ENCODE assay signal across 9 mouse cellular contexts in genomic region chr12:82166101-82166571, GRCm38 (mm10). TPM values are rescaled to one million over a fixed set of nuclear protein-coding genes. Genes with fewer than 3 reads are reported as not detected.
DNase-seq lines count a peak whose midpoint lies in the region; ATAC-seq and TF ChIP-seq lines count a peak whose summit lies in the region.
"Had no signal": no experiment of that assay in that cellular context is flagged by ENCODE, and none has a peak within 500 bp of the region (broad histone marks: within the 10 kb centered on the region; RNA-seq: fewer than 3 reads in every experiment).

No protein-coding gene starts in this region.

- H3K9ac ChIP-seq in kidney, postnatal 0 days (ENCODE audit: low read depth, low read length): no peak overlapping the region
- no peak overlapping the region for H3K9ac ChIP-seq in lung, embryonic 15.5 days
- H3K9ac ChIP-seq: liver, embryonic 14.5 days had no signal

- peak overlapping the region; percentile 29 for H3K4me2 ChIP-seq in kidney, postnatal 0 days (ENCODE audit: low read length)
- peak overlapping the region; percentile 32 for H3K4me2 ChIP-seq in lung, embryonic 15.5 days

- no peaks in the 10 kb centered on the region for H3K36me3 ChIP-seq in kidney, postnatal 0 days (ENCODE audit: insufficient read depth, low read length)
- no peaks in the 10 kb centered on the region for H3K36me3 ChIP-seq in forebrain, embryonic 10.5 days (replicated peaks)
- H3K36me3 ChIP-seq in lung, embryonic 15.5 days: no peaks in the 10 kb centered on the region

- ATAC-seq in kidney, postnatal 0 days (replicated peaks; ENCODE audit: low FRiP score, low read depth): no peak
- no peak for ATAC-seq in lung, embryonic 15.5 days (ENCODE audit: borderline replicate concordance, extremely low read depth, low FRiP score, low TSS enrichment)
- ATAC-seq in erythroblast, adult 5-6 weeks (replicated peaks; ENCODE audit: low FRiP score, poor library complexity, severe bottlenecking): no peak

- H3K27me3 ChIP-seq in kidney, postnatal 0 days (ENCODE audit: insufficient read depth, low read length): no peaks in the 10 kb centered on the region
- no peaks in the 10 kb centered on the region for H3K27me3 ChIP-seq in forebrain, embryonic 10.5 days (ENCODE audit: poor library complexity, severe bottlenecking)
- no peaks in the 10 kb centered on the region for H3K27me3 ChIP-seq in lung, embryonic 15.5 days

- no peak overlapping the region for H3K27ac ChIP-seq in kidney, postnatal 0 days
- H3K27ac ChIP-seq in forebrain, embryonic 10.5 days: peak overlapping the region; percentile 77
- H3K27ac ChIP-seq in lung, embryonic 15.5 days: no peak overlapping the region
- H3K27ac ChIP-seq: liver, embryonic 14.5 days had no signal

- H3K4me1 ChIP-seq in kidney, postnatal 0 days (replicated peaks; ENCODE audit: insufficient read depth, low read length): peaks cover 2% of the 10 kb centered on the region; the same call in 1 of the 2 replicates
- H3K4me1 ChIP-seq in forebrain, embryonic 10.5 days: peaks cover 42% of the 10 kb centered on the region
- H3K4me1 ChIP-seq in lung, embryonic 15.5 days: peaks cover 13% of the 10 kb centered on the region

- TF ChIP-seq CTCF in kidney, postnatal 0 days (IDR thresholded peaks at IDR 0.05; ENCODE audit: low read depth): no peak

- WGBS in kidney, postnatal 0 days: 24% methylated on average over 14 of the region's 14 CpGs
- WGBS in forebrain, embryonic 10.5 days: 36% methylated on average over 14 of the region's 14 CpGs
- WGBS in lung, embryonic 15.5 days: 28% methylated on average over 14 of the region's 14 CpGs

- H3K4me3 ChIP-seq in kidney, postnatal 0 days (replicated peaks; ENCODE audit: low read depth, low read length): no peak overlapping the region
- peak overlapping the region; percentile 19; the same call in 1 of the 2 replicates for H3K4me3 ChIP-seq in forebrain, embryonic 10.5 days
- no peak overlapping the region for H3K4me3 ChIP-seq in lung, embryonic 15.5 days

- H3K9me3 ChIP-seq in kidney, postnatal 0 days (replicated peaks; ENCODE audit: low read length): no peaks in the 10 kb centered on the region
- H3K9me3 ChIP-seq in forebrain, embryonic 10.5 days: no peaks in the 10 kb centered on the region
- no peaks in the 10 kb centered on the region for H3K9me3 ChIP-seq in lung, embryonic 15.5 days

- DNase-seq in kidney, postnatal 0 days (ENCODE audit: low spot score): peak; percentile 33
- no peak for DNase-seq in kidney, adult 9 months
- peak; percentile 45 for DNase-seq in forebrain, embryonic 10.5 days (ENCODE audit: extremely low spot score, low spot score)
- DNase-seq in thymus, adult 18-20 months: peak; percentile 20 to 63
- no peak for DNase-seq in adrenal gland, postnatal 10 days
- no peak for DNase-seq in cerebellum, postnatal 10 days

RNA-seq across cellular contexts. Expression of gene Sipa1l1, which starts 3.0 kb away (rescaled TPM):
- polyA plus RNA-seq in kidney, postnatal 0 days (2015; fragmentation: Nextera tagmentation; extraction: Ambion mirVana): 17.3 and 20.4 TPM in 2 replicates
- polyA plus RNA-seq in forebrain, embryonic 10.5 days (2016; fragmentation: Nextera tagmentation; extraction: Ambion mirVana): 39.0 and 40.6 TPM in 2 replicates
- 24.2 and 29.4 TPM in 2 replicates for polyA plus RNA-seq in lung, embryonic 15.5 days (2015; fragmentation: Nextera tagmentation; extraction: Ambion mirVana)
- total RNA-seq in adrenal gland, postnatal 10 days (2021): 10 to 100 TPM; 35.2 to 44.3 TPM
- 5.2 and 5.4 TPM in 2 replicates for total RNA-seq in erythroblast, adult 5-6 weeks (2015; ENCODE audit: low replicate concordance)
- 4.3 and 6.5 TPM in 2 replicates for total RNA-seq in erythroblast, adult 5-6 weeks (2017; ENCODE audit: low replicate concordance)

Comparison
In these comparisons a context has a peak if more than half of its experiments do, and no peak if none do; other contexts are left out.
1. DNase-seq: peak in kidney, postnatal 0 days (single experiment), forebrain, embryonic 10.5 days (single experiment) and thymus, adult 18-20 months (2 of 2); none in kidney, adult 9 months (single experiment), adrenal gland, postnatal 10 days (single experiment) and cerebellum, postnatal 10 days (0 of 2).